Mouse (Mus musculus) megakaryocyte, embryonic 14.5 days (primary cell): ENCODE results near the gene Dusp6.

ENCODE experiments used
- FLI1 ChIP-seq: IDR thresholded peaks from 2 replicates; pipeline ENCODE4 v1.6.1; 2012; ENCODE audit warnings: low read length, inconsistent platforms, mixed read lengths
- GATA1 ChIP-seq: IDR thresholded peaks from 3 replicates; pipeline ENCODE4 v1.6.1; 2012; ENCODE audit warnings: mixed read lengths, low read length, inconsistent platforms, borderline replicate concordance

- TF ChIP-seq GATA1 (no peak), FLI1 (no peak)
These were observed 48.9 kb downstream of the Dusp6 start for GRCm38 (mm10) chr10:99311956-99312355.
